ENCODE assay signal across 34 mouse cellular contexts in the genomic region with DNA sequence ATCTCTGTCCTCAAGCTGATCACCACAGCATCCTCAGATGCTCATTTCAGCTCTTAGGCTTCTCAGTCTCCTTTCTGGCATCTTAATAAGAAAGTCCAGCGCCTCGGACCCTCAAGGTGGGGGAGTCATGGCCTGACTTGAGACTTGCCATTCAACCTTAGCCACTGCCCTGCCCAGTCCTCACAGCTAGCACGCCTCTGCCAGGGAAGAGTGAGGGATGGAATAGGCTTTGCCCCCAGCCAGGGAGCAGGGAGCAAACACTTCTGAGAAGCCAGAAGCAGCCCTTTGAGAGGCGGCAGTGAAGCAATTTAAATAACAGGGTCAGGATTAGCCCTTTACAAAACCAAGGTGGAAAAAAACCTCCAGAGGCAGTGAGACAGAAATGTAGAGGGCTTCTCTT.
"Had no signal": no experiment of that assay in that cellular context is flagged by ENCODE, and none has a peak within 500 bp of the region (broad histone marks: within the 10 kb centered on the region; RNA-seq: fewer than 3 reads in every experiment).

No protein-coding gene starts in this region.

- H3K27me3 ChIP-seq: heart, embryonic 12.5 days; heart, embryonic 13.5 days; heart, embryonic 15.5 days; hindbrain, embryonic 12.5 days; hindbrain, embryonic 13.5 days; hindbrain, embryonic 15.5 days; intestine, embryonic 15.5 days; kidney, embryonic 15.5 days had no signal

- H3K4me2 ChIP-seq: heart, embryonic 11.5 days; heart, embryonic 12.5 days; heart, embryonic 13.5 days; heart, embryonic 15.5 days; hindbrain, embryonic 12.5 days; hindbrain, embryonic 13.5 days; hindbrain, embryonic 14.5 days; hindbrain, embryonic 15.5 days; intestine, embryonic 15.5 days; kidney, embryonic 15.5 days had no signal

- H3K9ac ChIP-seq: heart, embryonic 12.5 days; heart, embryonic 13.5 days; heart, embryonic 15.5 days; hindbrain, embryonic 12.5 days; hindbrain, embryonic 13.5 days; hindbrain, embryonic 14.5 days; hindbrain, embryonic 15.5 days; intestine, embryonic 15.5 days; kidney, embryonic 15.5 days had no signal

- H3K4me3 ChIP-seq: heart, embryonic 10.5 days; heart, embryonic 12.5 days; heart, embryonic 13.5 days; heart, embryonic 15.5 days; hindbrain, embryonic 10.5 days; hindbrain, embryonic 12.5 days; hindbrain, embryonic 13.5 days; hindbrain, embryonic 15.5 days; intestine, embryonic 15.5 days; kidney, embryonic 15.5 days; layer of hippocampus, adult 2 months had no signal

- DNase-seq: heart, postnatal 14 days; heart, postnatal 36 days; heart, postnatal 4 days; kidney, adult 11 months; kidney, adult 18-20 months; kidney, adult 2 months; kidney, adult 8-10 months; kidney, adult 9 months; kidney, postnatal 10 days; kidney, postnatal 14 days; kidney, postnatal 25 days; kidney, postnatal 36 days; kidney, postnatal 4 days; layer of hippocampus, adult 9-11 months; layer of hippocampus, postnatal 36 days had no signal

- ATAC-seq: hindbrain, embryonic 16.5 days; hindbrain, postnatal 0 days; inflammation-experienced regulatory T-cells, adult 6 months; intestine, embryonic 15.5 days; intestine, embryonic 16.5 days; intestine, postnatal 0 days had no signal

- H3K9me3 ChIP-seq: heart, embryonic 10.5 days; heart, embryonic 15.5 days; hindbrain, embryonic 10.5 days; hindbrain, embryonic 12.5 days; hindbrain, embryonic 13.5 days; hindbrain, embryonic 15.5 days; intestine, embryonic 15.5 days; kidney, embryonic 15.5 days had no signal

- H3K36me3 ChIP-seq: heart, embryonic 10.5 days; heart, embryonic 12.5 days; heart, embryonic 13.5 days; heart, embryonic 15.5 days; hindbrain, embryonic 10.5 days; hindbrain, embryonic 12.5 days; hindbrain, embryonic 13.5 days; hindbrain, embryonic 15.5 days; intestine, embryonic 15.5 days; kidney, embryonic 15.5 days had no signal

- H3K4me1 ChIP-seq: heart, embryonic 10.5 days; heart, embryonic 12.5 days; heart, embryonic 13.5 days; heart, embryonic 15.5 days; hindbrain, embryonic 10.5 days; hindbrain, embryonic 12.5 days; hindbrain, embryonic 13.5 days; hindbrain, embryonic 15.5 days; intestine, embryonic 15.5 days; kidney, embryonic 15.5 days had no signal

- H3K27ac ChIP-seq: heart, embryonic 10.5 days; heart, embryonic 13.5 days; heart, embryonic 15.5 days; hindbrain, embryonic 10.5 days; hindbrain, embryonic 12.5 days; hindbrain, embryonic 13.5 days; hindbrain, embryonic 14.5 days; hindbrain, embryonic 15.5 days; hindbrain, postnatal 0 days; intestine, embryonic 15.5 days; kidney, embryonic 15.5 days; kidney, postnatal 0 days; layer of hippocampus, adult 2 months had no signal
